ENCODE assay signal across 21 mouse cellular contexts in genomic region chr1:87863602-87864001, GRCm38 (mm10).
"Had no signal": no experiment of that assay in that cellular context is flagged by ENCODE, and none has a peak within 500 bp of the region (broad histone marks: within the 10 kb centered on the region; RNA-seq: fewer than 3 reads in every experiment).

No protein-coding gene starts in this region.

- H3K27me3 ChIP-seq: lung, embryonic 15.5 days; midbrain, embryonic 12.5 days; neural tube, embryonic 13.5 days; neural tube, embryonic 15.5 days had no signal

- H3K36me3 ChIP-seq: lung, embryonic 15.5 days; midbrain, embryonic 10.5 days; midbrain, embryonic 12.5 days; neural tube, embryonic 13.5 days; neural tube, embryonic 15.5 days had no signal

- H3K9me3 ChIP-seq: lung, embryonic 15.5 days; midbrain, embryonic 10.5 days; midbrain, embryonic 12.5 days; neural tube, embryonic 13.5 days; neural tube, embryonic 15.5 days had no signal

- H3K4me1 ChIP-seq: midbrain, embryonic 12.5 days had no signal

- DNase-seq: liver, postnatal 0 days; lung, adult 2 months; lung, postnatal 14 days; lung, postnatal 36 days; midbrain, embryonic 14.5 days; retina, postnatal 1 day; right cerebral cortex, adult 18-20 months; right cerebral cortex, postnatal 25 days; right cerebral cortex, postnatal 4 days; spleen, adult 18-20 months; thymus, adult 18-20 months; thymus, postnatal 14 days; thymus, postnatal 36 days had no signal

- ATAC-seq: liver, postnatal 0 days; lung, postnatal 0 days; midbrain, embryonic 16.5 days had no signal

- H3K4me3 ChIP-seq: lung, embryonic 15.5 days; midbrain, embryonic 10.5 days; midbrain, embryonic 12.5 days; myocyte; neural tube, embryonic 13.5 days; neural tube, embryonic 15.5 days had no signal
